Mouse (Mus musculus) WW6 (cell line): ENCODE results near the gene Rcn1.

Experiments used
- DNase-seq: peaks from one replicate; pipeline ENCODE4 v3.0.0-alpha.2; 2013; ENCODE audit warnings: low read depth, low spot score

Gene Rcn1

DNA sequence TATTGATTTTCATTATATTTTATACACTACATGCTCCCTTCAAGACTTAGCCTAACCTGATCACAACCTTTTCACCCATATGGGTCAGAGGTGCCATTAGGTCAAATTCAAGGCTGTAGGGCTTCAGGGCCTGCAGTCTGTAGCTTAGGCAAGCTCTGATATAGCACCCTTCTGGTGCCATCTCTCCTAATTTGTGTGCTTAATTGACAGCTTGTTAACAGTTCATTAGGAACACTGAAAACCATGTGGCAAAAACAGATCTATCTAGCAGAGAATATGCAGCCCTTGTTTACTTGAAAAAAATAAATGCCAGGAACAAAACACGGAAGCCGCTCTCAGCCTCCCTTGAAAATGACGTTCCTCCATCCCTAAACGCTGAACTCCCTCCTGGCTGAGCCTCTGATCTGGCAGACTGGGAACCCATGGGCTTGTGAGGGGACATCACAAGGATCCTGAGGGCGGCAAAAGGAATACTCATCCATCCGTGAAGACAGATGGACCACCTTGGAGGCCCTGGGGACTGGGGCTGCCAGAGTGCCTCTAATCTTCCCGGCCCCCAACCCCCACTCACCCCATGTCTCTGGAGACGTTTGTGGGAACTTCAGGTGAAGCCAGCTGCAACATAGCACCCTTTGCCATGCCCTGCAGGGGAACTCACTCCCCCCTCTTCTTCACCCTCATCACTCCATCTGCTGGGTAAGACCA lies 61.8 kb downstream of the Rcn1 start:
- DNase-seq, result no peak

DNA sequence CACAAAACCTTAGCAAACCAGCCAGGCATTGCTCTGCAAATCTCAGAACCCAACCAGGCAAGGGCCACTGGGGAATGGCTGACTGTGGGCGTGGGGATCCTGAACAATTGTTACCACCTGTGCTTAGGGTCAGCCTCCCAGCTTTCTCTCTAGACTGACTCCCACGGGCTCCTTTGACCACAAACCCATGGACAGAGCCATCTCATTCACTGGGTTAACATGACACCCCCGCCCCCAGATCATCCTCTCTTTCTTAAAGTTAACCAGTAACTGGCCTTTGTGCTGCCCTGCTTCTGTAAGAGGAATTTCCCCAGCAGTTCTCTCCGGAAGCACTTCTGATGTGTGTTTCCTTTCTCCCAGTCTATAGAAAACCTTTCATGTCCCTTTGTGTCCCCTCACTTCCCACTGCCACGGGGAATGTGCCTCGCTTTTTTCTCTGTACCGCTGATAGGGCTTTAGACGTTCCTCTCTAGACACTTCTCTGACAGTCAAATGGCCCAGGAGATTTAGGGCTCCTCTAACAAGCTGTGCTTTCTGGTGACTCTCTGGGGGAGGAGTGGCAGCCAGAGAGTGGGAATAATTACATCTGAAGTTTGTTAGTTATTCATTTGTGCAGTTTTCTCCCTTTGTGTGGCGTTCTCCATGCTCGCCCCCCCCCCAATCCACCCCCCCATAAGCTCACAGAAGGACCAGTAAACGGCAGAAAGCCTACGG lies 62.6 kb downstream of the Rcn1 start:
- DNase-seq, result no peak
